Comparison of ENCODE assay signal across 9 mouse cellular contexts in genomic region chr2:166776272-166776671, GRCm38 (mm10). TPM values are rescaled to one million over a fixed set of nuclear protein-coding genes. Genes with fewer than 3 reads are reported as not detected.
DNase-seq lines count a peak whose midpoint lies in the region; ATAC-seq lines count a peak whose summit lies in the region.
"Had no signal": no experiment of that assay in that cellular context is flagged by ENCODE, and none has a peak within 500 bp of the region (broad histone marks: within the 10 kb centered on the region; RNA-seq: fewer than 3 reads in every experiment).

No protein-coding gene starts in this region.

- H3K4me2 ChIP-seq in kidney, embryonic 14.5 days (replicated peaks; ENCODE audit: low read depth, low read length) = no peak overlapping the region
- no peak overlapping the region for H3K4me2 ChIP-seq in embryonic facial prominence, embryonic 11.5 days (ENCODE audit: low read depth, low read length)

- peak; percentile 21 for DNase-seq in kidney, adult 18-20 months
- peak; percentile 81 for DNase-seq in ES-CJ7 (ENCODE audit: low read depth, low spot score)
- DNase-seq in embryonic facial prominence, embryonic 11.5 days (ENCODE audit: low spot score) = peak; percentile 58
- DNase-seq in spleen, adult 18-20 months = peak; percentile 32 to 67
- no peak for DNase-seq in adipocyte (ENCODE audit: low spot score)
- no peak for DNase-seq in cerebellum, adult 11-12 months

- no peak for ATAC-seq in kidney, embryonic 14.5 days (ENCODE audit: low FRiP score, low TSS enrichment)
- ATAC-seq in embryonic facial prominence, embryonic 11.5 days (replicated peaks; ENCODE audit: insufficient number of reproducible peaks, low FRiP score, low TSS enrichment, low read depth) = no peak
- no peak for ATAC-seq in cerebellum, adult (ENCODE audit: insufficient number of reproducible peaks, low FRiP score, low TSS enrichment)
- ATAC-seq: inflammation-experienced regulatory T-cells, adult 6 months had no signal

- WGBS in kidney, embryonic 14.5 days = 10% methylated on average over 2 of the region's 2 CpGs
- 35% methylated on average over 2 of the region's 2 CpGs for WGBS in embryonic facial prominence, embryonic 11.5 days

- no peak overlapping the region for H3K9ac ChIP-seq in kidney, embryonic 14.5 days (ENCODE audit: low read depth, low read length)
- H3K9ac ChIP-seq in embryonic facial prominence, embryonic 11.5 days (replicated peaks; ENCODE audit: low read length) = no peak overlapping the region

- H3K4me3 ChIP-seq in kidney, embryonic 14.5 days (ENCODE audit: low read length) = no peak overlapping the region
- H3K4me3 ChIP-seq in embryonic facial prominence, embryonic 11.5 days (ENCODE audit: low read depth, low read length) = no peak overlapping the region

- 0 out of 2 replicates have a peak, but pooled peaks cover 4% of the 10 kb centered on the region for H3K4me1 ChIP-seq in kidney, embryonic 14.5 days (ENCODE audit: control insufficient read depth, insufficient read depth, low read length)
- no peaks in the 10 kb centered on the region for H3K4me1 ChIP-seq in embryonic facial prominence, embryonic 11.5 days (ENCODE audit: control insufficient read depth, insufficient read depth, low read length)

- H3K36me3 ChIP-seq in kidney, embryonic 14.5 days (ENCODE audit: control insufficient read depth, insufficient read depth, low read length) = no peaks in the 10 kb centered on the region
- no peaks in the 10 kb centered on the region for H3K36me3 ChIP-seq in embryonic facial prominence, embryonic 11.5 days (replicated peaks; ENCODE audit: control insufficient read depth, insufficient read depth, low read depth, low read length)

- H3K27ac ChIP-seq in kidney, embryonic 14.5 days (ENCODE audit: low read depth, low read length) = no peak overlapping the region
- H3K27ac ChIP-seq in embryonic facial prominence, embryonic 11.5 days (replicated peaks; ENCODE audit: low read depth, low read length) = no peak overlapping the region

- no peaks in the 10 kb centered on the region for H3K9me3 ChIP-seq in kidney, embryonic 14.5 days (ENCODE audit: control insufficient read depth, low read length)
- no peaks in the 10 kb centered on the region for H3K9me3 ChIP-seq in embryonic facial prominence, embryonic 11.5 days (replicated peaks; ENCODE audit: control insufficient read depth, low read length)

- no peaks in the 10 kb centered on the region for H3K27me3 ChIP-seq in kidney, embryonic 14.5 days (ENCODE audit: control insufficient read depth, insufficient read depth, low read length)
- H3K27me3 ChIP-seq in embryonic facial prominence, embryonic 11.5 days (ENCODE audit: control insufficient read depth, insufficient read depth, low read length) = no peaks in the 10 kb centered on the region

RNA-seq across cellular contexts. Expression of gene Trp53rkb, which starts 16.1 kb away (rescaled TPM):
- 9.1 and 10.1 TPM in 2 replicates for polyA plus RNA-seq in kidney, embryonic 14.5 days (2014; fragmentation: Nextera tagmentation; extraction: Ambion mirVana)
- polyA plus RNA-seq in embryonic facial prominence, embryonic 11.5 days (2014; fragmentation: Nextera tagmentation; extraction: Ambion mirVana) = 8.9 and 10.3 TPM in 2 replicates

RNA-seq across cellular contexts. Expression of gene Arfgef2, which starts 29.1 kb away (rescaled TPM):
- polyA plus RNA-seq in kidney, embryonic 14.5 days (2014; fragmentation: Nextera tagmentation; extraction: Ambion mirVana) = 2.8 and 5.6 TPM in 2 replicates
- 3.5 and 4.0 TPM in 2 replicates for polyA plus RNA-seq in embryonic facial prominence, embryonic 11.5 days (2014; fragmentation: Nextera tagmentation; extraction: Ambion mirVana)

Comparison
In these comparisons a context has a peak if more than half of its experiments do, and no peak if none do; other contexts are left out.
1. DNase-seq: peak in kidney, adult 18-20 months (single experiment), ES-CJ7 (single experiment), embryonic facial prominence, embryonic 11.5 days (single experiment) and spleen, adult 18-20 months (2 of 2); none in adipocyte (single experiment) and cerebellum, adult 11-12 months (single experiment).